Mouse (Mus musculus): Measurements from ENCODE around the gene Ung. TPM values are rescaled to one million over a fixed set of nuclear protein-coding genes. Genes with fewer than 3 reads are reported as not detected.

The Ung gene
- total and polyA plus RNA-seq, 2 experiments from 2014 or later = 8.0 to 9.4 TPM

GRCm38 (mm10) chr5:114099709-114100389 is 30.3 kb upstream of the Ung start:
- DNase-seq (ENCODE audit: low spot score) = peak; percentile 97
- H3K4me3 ChIP-seq (ENCODE audit: low read depth, low read length) = peak overlapping the region; percentile 88
- H3K4me2 ChIP-seq (ENCODE audit: low read depth, low read length, poor library complexity, severe bottlenecking) = peak overlapping the region; percentile 93
- no peaks in the 10 kb centered on the region for H3K27me3 ChIP-seq (ENCODE audit: insufficient read depth, low read length)
- H3K27ac ChIP-seq (ENCODE audit: low read depth, low read length) = peak overlapping the region; percentile 73
- peak; percentile 89 for ATAC-seq (ENCODE audit: low FRiP score)
- H3K36me3 ChIP-seq (ENCODE audit: insufficient read depth, low read length) = peaks cover 12% of the 10 kb centered on the region
- 6% methylated on average over 37 of the region's 37 CpGs for WGBS
- no peaks in the 10 kb centered on the region for H3K9me3 ChIP-seq (ENCODE audit: low read length)
- peak overlapping the region; percentile 94 for H3K9ac ChIP-seq (replicated peaks; ENCODE audit: low read length, poor library complexity, severe bottlenecking)
- H3K4me1 ChIP-seq (ENCODE audit: insufficient read depth, low read length) = peaks cover 6% of the 10 kb centered on the region; the same call in 1 of the 2 replicates
- TF ChIP-seq CTCF (IDR thresholded peaks at IDR 0.05) = no peak

GRCm38 (mm10) chr5:114100390-114101099 is 29.6 kb upstream of the Ung start:
- WGBS = 3% methylated on average over 47 of the region's 64 CpGs
- DNase-seq (ENCODE audit: low spot score) = no peak
- no peak for TF ChIP-seq CTCF (IDR thresholded peaks at IDR 0.05)

GRCm38 (mm10) chr5:114101873-114102272 is 28.3 kb upstream of the Ung start:
- Histone ChIP-seq H3K4me3 (ENCODE audit: low read depth, low read length) (no peak overlapping the region), H3K27me3 (ENCODE audit: insufficient read depth, low read length) (no peaks in the 10 kb centered on the region), H3K27ac (ENCODE audit: low read depth, low read length) (no peak overlapping the region), H3K4me2 (ENCODE audit: low read depth, low read length, poor library complexity, severe bottlenecking) (no peak overlapping the region), H3K9ac (replicated peaks; ENCODE audit: low read length, poor library complexity, severe bottlenecking) (no peak overlapping the region), H3K4me1 (ENCODE audit: insufficient read depth, low read length) (peaks cover 6% of the 10 kb centered on the region; the same call in 1 of the 2 replicates), H3K36me3 (ENCODE audit: insufficient read depth, low read length) (peaks cover 31% of the 10 kb centered on the region), H3K9me3 (ENCODE audit: low read length) (no peaks in the 10 kb centered on the region)
- ATAC-seq (ENCODE audit: low FRiP score) (no peak), DNase-seq (ENCODE audit: low spot score) (no peak)
- 92% methylated on average over 4 of the region's 4 CpGs for WGBS
- no peak for TF ChIP-seq CTCF (IDR thresholded peaks at IDR 0.05)

More at GRCm38 (mm10) chr5:114100390-114101099, 29.6 kb upstream of the Ung start:
- Histone ChIP-seq H3K9me3 (ENCODE audit: low read length) (no peaks in the 10 kb centered on the region), H3K4me3 (ENCODE audit: low read depth, low read length) (peak overlapping the region; percentile 88), H3K36me3 (ENCODE audit: insufficient read depth, low read length) (peaks cover 18% of the 10 kb centered on the region), H3K4me2 (ENCODE audit: low read depth, low read length, poor library complexity, severe bottlenecking) (peak overlapping the region; percentile 93), H3K4me1 (ENCODE audit: insufficient read depth, low read length) (peaks cover 6% of the 10 kb centered on the region; the same call in 1 of the 2 replicates), H3K9ac (replicated peaks; ENCODE audit: low read length, poor library complexity, severe bottlenecking) (peak overlapping the region; percentile 94), H3K27me3 (ENCODE audit: insufficient read depth, low read length) (no peaks in the 10 kb centered on the region), H3K27ac (ENCODE audit: low read depth, low read length) (peak overlapping the region; percentile 73)
- ATAC-seq (ENCODE audit: low FRiP score) = peak; percentile 61

- H3K4me3 ChIP-seq (ENCODE audit: low read depth, low read length) = no peak overlapping the region
- H3K36me3 ChIP-seq (ENCODE audit: insufficient read depth, low read length) = peaks cover 36% of the 10 kb centered on the region
- no peak overlapping the region for H3K27ac ChIP-seq (ENCODE audit: low read depth, low read length)
- H3K9ac ChIP-seq (replicated peaks; ENCODE audit: low read length, poor library complexity, severe bottlenecking) = no peak overlapping the region
- H3K4me2 ChIP-seq (ENCODE audit: low read depth, low read length, poor library complexity, severe bottlenecking) = no peak overlapping the region
- DNase-seq (ENCODE audit: low spot score) (no peak), ATAC-seq (ENCODE audit: low FRiP score) (no peak)
- no peaks in the 10 kb centered on the region for H3K27me3 ChIP-seq (ENCODE audit: insufficient read depth, low read length)
- H3K4me1 ChIP-seq (ENCODE audit: insufficient read depth, low read length) = peaks cover 6% of the 10 kb centered on the region; the same call in 1 of the 2 replicates
- H3K9me3 ChIP-seq (ENCODE audit: low read length) = no peaks in the 10 kb centered on the region
- 73% methylated on average over 1 of the region's 1 CpGs for WGBS
- TF ChIP-seq CTCF (IDR thresholded peaks at IDR 0.05) = no peak
Measured at GRCm38 (mm10) chr5:114102807-114103206, 27.4 kb upstream of the Ung start.

DNA sequence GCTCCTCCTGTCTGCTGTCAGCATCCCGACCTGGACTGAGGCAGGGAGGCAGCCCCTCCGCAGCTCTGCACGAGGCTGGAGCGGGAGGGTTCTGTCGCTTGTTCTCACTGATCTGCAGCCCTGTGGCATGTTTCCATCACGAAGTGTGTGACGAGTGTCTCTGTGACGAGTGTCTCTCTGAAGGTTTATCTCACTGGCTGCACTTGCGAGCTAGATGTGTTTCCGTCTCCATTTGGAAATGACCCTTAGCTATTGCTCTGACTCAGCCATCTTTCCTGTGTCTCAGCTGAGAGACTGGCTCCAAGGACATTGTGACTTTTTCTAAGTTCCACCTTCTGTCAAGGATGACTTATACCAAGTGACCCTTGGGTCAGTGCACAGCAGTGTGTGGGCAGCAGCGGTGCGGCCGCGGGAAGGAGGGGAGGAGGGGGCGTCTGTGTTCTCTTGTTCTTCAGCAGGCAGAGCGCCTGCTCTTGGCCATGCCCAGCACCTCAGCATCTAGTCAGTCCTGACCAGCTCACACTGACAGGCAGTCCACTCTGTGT is 23.7 kb upstream of the Ung start:
- TF ChIP-seq CTCF (IDR thresholded peaks at IDR 0.05) = no peak
- H3K4me2 ChIP-seq (ENCODE audit: low read depth, low read length, poor library complexity, severe bottlenecking) = no peak overlapping the region
- peaks cover 68% of the 10 kb centered on the region for H3K36me3 ChIP-seq (ENCODE audit: insufficient read depth, low read length)
- H3K27ac ChIP-seq (ENCODE audit: low read depth, low read length) = no peak overlapping the region
- ATAC-seq (ENCODE audit: low FRiP score) (no peak), DNase-seq (ENCODE audit: low spot score) (no peak)
- H3K4me3 ChIP-seq (ENCODE audit: low read depth, low read length) = no peak overlapping the region
- H3K27me3 ChIP-seq (ENCODE audit: insufficient read depth, low read length) = no peaks in the 10 kb centered on the region
- WGBS = 87% methylated on average over 16 of the region's 16 CpGs
- H3K4me1 ChIP-seq (ENCODE audit: insufficient read depth, low read length) = no peaks in the 10 kb centered on the region
- no peak overlapping the region for H3K9ac ChIP-seq (replicated peaks; ENCODE audit: low read length, poor library complexity, severe bottlenecking)
- no peaks in the 10 kb centered on the region for H3K9me3 ChIP-seq (ENCODE audit: low read length)

GRCm38 (mm10) chr5:114113334-114113733 is 16.9 kb upstream of the Ung start:
- H3K27me3 ChIP-seq (ENCODE audit: insufficient read depth, low read length) = no peaks in the 10 kb centered on the region
- TF ChIP-seq CTCF (IDR thresholded peaks at IDR 0.05) = peak; percentile 13; the same call in 1 of the 2 replicates
- H3K36me3 ChIP-seq (ENCODE audit: insufficient read depth, low read length) = peaks cover 80% of the 10 kb centered on the region
- no peak overlapping the region for H3K9ac ChIP-seq (replicated peaks; ENCODE audit: low read length, poor library complexity, severe bottlenecking)
- ATAC-seq (ENCODE audit: low FRiP score) (no peak), DNase-seq (ENCODE audit: low spot score) (no peak)
- H3K4me3 ChIP-seq (ENCODE audit: low read depth, low read length) = no peak overlapping the region
- no peak overlapping the region for H3K4me2 ChIP-seq (ENCODE audit: low read depth, low read length, poor library complexity, severe bottlenecking)
- WGBS = 82% methylated on average over 6 of the region's 6 CpGs
- H3K27ac ChIP-seq (ENCODE audit: low read depth, low read length) = no peak overlapping the region
- H3K4me1 ChIP-seq (ENCODE audit: insufficient read depth, low read length) = no peaks in the 10 kb centered on the region
- no peaks in the 10 kb centered on the region for H3K9me3 ChIP-seq (ENCODE audit: low read length)

All from midbrain, postnatal 0 days (tissue).